Mouse (Mus musculus) heart, postnatal 10 days (tissue): ENCODE results near the gene Tmem29. TPM values are rescaled to one million over a fixed set of nuclear protein-coding genes. Genes with fewer than 3 reads are reported as not detected.

Experiments used
- total RNA-seq, 2 experiments: library from RNA; stranded (reverse); gene quantifications; 2 replicates each; pipeline ENCODE4 v1.2.3; 2021

Gene Tmem29
- total RNA-seq, 2 experiments from 2014 or later: 6.2 to 7.8 TPM

Other genes with a start within 250 kb of the Tmem29 start
- 100 to 1,000 TPM in 1 of 2 experiments, 10 to 100 TPM in 1; 69.5 to 152 TPM for gene Alas2, start 88.2 kb upstream of the Tmem29 start, total RNA-seq
- 1 to 10 TPM; 2.5 to 2.7 TPM for gene Pfkfb1, start 129.1 kb upstream of the Tmem29 start, total RNA-seq
- 1 to 10 TPM; 5.0 to 6.9 TPM for gene Apex2, start 130.7 kb upstream of the Tmem29 start, total RNA-seq
- 1 to 10 TPM; 6.0 to 6.6 TPM for gene Tro, start 198.4 kb upstream of the Tmem29 start, total RNA-seq